Mouse (Mus musculus) kidney, postnatal 0 days (tissue): ENCODE data around the gene Gclm. TPM values are rescaled to one million over a fixed set of nuclear protein-coding genes. Genes with fewer than 3 reads are reported as not detected.
A peak's percentile ranks its signal among the peaks of the same experiment; 100 is the strongest.

Experiments
- ATAC-seq: fragments of 200-750 bp; cut with Nextera tagmentation; replicated peaks from 2 replicates; pipeline ENCODE4 v1.8.0; 2017; ENCODE audit warnings: low read depth, moderate number of reproducible peaks, moderate TSS enrichment, moderate library complexity; ENCODE audit not compliant: low FRiP score
- DNase-seq: peaks from one replicate; pipeline ENCODE4 v3.0.0-alpha.2; 2016; ENCODE audit warnings: low spot score
- H3K27ac ChIP-seq: fragments of 300-500 bp; sonication (generic); 2 replicates; pipeline ENCODE4 v1.5.1; 2014; ENCODE audit warnings: mild to moderate bottlenecking
- H3K27me3 ChIP-seq: fragments of 300-500 bp; sonication (generic); 2 replicates; pipeline ENCODE4 v1.6.1; 2014; ENCODE audit warnings: low read length, mixed read lengths; ENCODE audit not compliant: insufficient read depth
- H3K36me3 ChIP-seq: fragments of 300-500 bp; sonication (generic); 2 replicates; pipeline ENCODE4 v1.6.1; 2014; ENCODE audit warnings: low read length, mixed read lengths; ENCODE audit not compliant: insufficient read depth
- H3K4me1 ChIP-seq: fragments of 300-500 bp; sonication (generic); replicated peaks from 2 replicates; pipeline ENCODE4 v1.6.1; 2014; ENCODE audit warnings: antibody characterized with exemption, low read length, mixed read lengths; ENCODE audit not compliant: insufficient read depth
- H3K4me2 ChIP-seq: fragments of 300-500 bp; sonication (generic); 2 replicates; pipeline ENCODE4 v1.6.1; 2014; ENCODE audit warnings: mild to moderate bottlenecking, low read length, moderate library complexity, mixed read lengths
- H3K4me3 ChIP-seq: fragments of 300-500 bp; sonication (generic); replicated peaks from 2 replicates; pipeline ENCODE4 v1.5.1; 2014; ENCODE audit warnings: low read depth, low read length
- H3K9ac ChIP-seq: fragments of 300-500 bp; sonication (generic); 2 replicates; pipeline ENCODE4 v1.6.1; 2014; ENCODE audit warnings: low read depth, low read length
- H3K9me3 ChIP-seq: fragments of 300-500 bp; sonication (generic); replicated peaks from 2 replicates; pipeline ENCODE4 v1.6.1; 2016; ENCODE audit warnings: low read length, inconsistent platforms, mixed read lengths
- CTCF ChIP-seq: IDR thresholded peaks from 2 replicates; pipeline ENCODE4 v1.5.1; 2016; ENCODE audit warnings: antibody characterized with exemption, low read depth, mild to moderate bottlenecking, moderate library complexity
- WGBS: fragments of 180-500 bp; shearing (Covaris S2); extraction: QIAGEN DNeasy Blood & Tissue Kit; methylation state at CpG from one replicate; pipeline ENCODE4 v1.1.7; 2014; 5-methylcytosine and 5-hydroxymethylcytosine counted together
- polyA plus RNA-seq: library from polyadenylated mRNA; unstranded; fragments of >200 nt; fragmentation: Nextera tagmentation; extraction: Ambion mirVana; gene quantifications from 2 replicates; pipeline ENCODE4 v1.2.1, GENCODE M21; 2015

The Gclm gene
- polyA plus RNA-seq, 1 experiment from 2014 or later, result 242 TPM

GRCm38 (mm10) chr3:122200447-122200846 lies 44.9 kb upstream of the Gclm start:
- no peak for ATAC-seq
- no peak for DNase-seq
- Histone ChIP-seq H3K4me2 (no peak overlapping the region), H3K27me3 (no peaks in the 10 kb centered on the region), H3K4me3 (no peak overlapping the region), H3K4me1 (no peaks in the 10 kb centered on the region), H3K9me3 (no peaks in the 10 kb centered on the region), H3K36me3 (no peaks in the 10 kb centered on the region), H3K27ac (no peak overlapping the region), H3K9ac (no peak overlapping the region)
- no peak for TF ChIP-seq CTCF
- WGBS, result 56% methylated on average over 5 of the region's 5 CpGs

GRCm38 (mm10) chr3:122202307-122202732 lies 43.0 kb upstream of the Gclm start:
- DNase-seq, result no peak
- H3K27ac ChIP-seq, result no peak overlapping the region; the same call in 1 of the 2 replicates

GRCm38 (mm10) chr3:122203675-122204329 lies 41.6 kb upstream of the Gclm start:
- ATAC-seq (no peak), DNase-seq (no peak)
- Histone ChIP-seq H3K27ac (no peak overlapping the region), H3K27me3 (no peaks in the 10 kb centered on the region), H3K9me3 (no peaks in the 10 kb centered on the region), H3K4me1 (0 out of 2 replicates have a peak, but pooled peaks cover 4% of the 10 kb centered on the region), H3K4me3 (no peak overlapping the region), H3K36me3 (no peaks in the 10 kb centered on the region), H3K4me2 (no peak overlapping the region), H3K9ac (no peak overlapping the region)
- no peak for TF ChIP-seq CTCF
- 53% methylated on average over 9 of the region's 9 CpGs for WGBS

More at GRCm38 (mm10) chr3:122202307-122202732, 43.0 kb upstream of the Gclm start:
- H3K27me3 ChIP-seq, result no peaks in the 10 kb centered on the region
- ATAC-seq, result no peak
- H3K9ac ChIP-seq, result no peak overlapping the region
- H3K4me2 ChIP-seq, result no peak overlapping the region
- H3K4me1 ChIP-seq, result 0 out of 2 replicates have a peak, but pooled peaks cover 4% of the 10 kb centered on the region
- WGBS, result 32% methylated on average over 5 of the region's 5 CpGs
- H3K9me3 ChIP-seq, result no peaks in the 10 kb centered on the region
- TF ChIP-seq CTCF, result no peak
- H3K36me3 ChIP-seq, result no peaks in the 10 kb centered on the region
- H3K4me3 ChIP-seq, result no peak overlapping the region

GRCm38 (mm10) chr3:122205753-122206152 lies 39.6 kb upstream of the Gclm start:
- H3K36me3 ChIP-seq, result no peaks in the 10 kb centered on the region
- DNase-seq, result no peak
- TF ChIP-seq CTCF, result no peak
- H3K9ac ChIP-seq, result no peak overlapping the region
- 59% methylated on average over 6 of the region's 6 CpGs for WGBS
- no peaks in the 10 kb centered on the region for H3K27me3 ChIP-seq
- no peak for ATAC-seq
- peak overlapping the region; percentile 69; the same call in 1 of the 2 replicates for H3K27ac ChIP-seq
- 0 out of 2 replicates have a peak, but pooled peaks cover 4% of the 10 kb centered on the region for H3K4me1 ChIP-seq
- no peak overlapping the region for H3K4me3 ChIP-seq
- no peaks in the 10 kb centered on the region for H3K9me3 ChIP-seq
- peak overlapping the region; percentile 13; the same call in 1 of the 2 replicates for H3K4me2 ChIP-seq

GRCm38 (mm10) chr3:122206279-122207070 lies 38.9 kb upstream of the Gclm start:
- Histone ChIP-seq H3K9me3 (no peaks in the 10 kb centered on the region), H3K36me3 (no peaks in the 10 kb centered on the region), H3K27ac (peak overlapping the region; percentile 69), H3K9ac (no peak overlapping the region), H3K4me2 (peak overlapping the region; percentile 13; the same call in 1 of the 2 replicates), H3K27me3 (no peaks in the 10 kb centered on the region), H3K4me3 (no peak overlapping the region), H3K4me1 (0 out of 2 replicates have a peak, but pooled peaks cover 4% of the 10 kb centered on the region)
- DNase-seq, result no peak
- no peak for TF ChIP-seq CTCF
- WGBS, result 31% methylated on average over 8 of the region's 8 CpGs
- ATAC-seq, result peak; percentile 76

GRCm38 (mm10) chr3:122207766-122208165 lies 37.6 kb upstream of the Gclm start:
- TF ChIP-seq CTCF, result no peak
- no peaks in the 10 kb centered on the region for H3K9me3 ChIP-seq
- H3K4me3 ChIP-seq, result no peak overlapping the region
- no peak overlapping the region for H3K4me2 ChIP-seq
- WGBS, result 91% methylated on average over 6 of the region's 6 CpGs
- no peaks in the 10 kb centered on the region for H3K36me3 ChIP-seq
- no peaks in the 10 kb centered on the region for H3K27me3 ChIP-seq
- H3K27ac ChIP-seq, result no peak overlapping the region
- H3K9ac ChIP-seq, result no peak overlapping the region
- H3K4me1 ChIP-seq, result 0 out of 2 replicates have a peak, but pooled peaks cover 4% of the 10 kb centered on the region
- DNase-seq (no peak), ATAC-seq (no peak)
